Mouse (Mus musculus): ENCODE data around the gene Gm17660. TPM values are rescaled to one million over a fixed set of nuclear protein-coding genes. Genes with fewer than 3 reads are reported as not detected.

Gene Gm17660
- total and polyA plus RNA-seq, 2 experiments from 2014 or later: 1.1 TPM; not detected in 1

- no peak overlapping the region for H3K4me2 ChIP-seq (ENCODE audit: low read depth)
- no peak overlapping the region for H3K27ac ChIP-seq (ENCODE audit: low read depth, low read length)
- H3K36me3 ChIP-seq (ENCODE audit: insufficient read depth): no peaks in the 10 kb centered on the region
- H3K4me3 ChIP-seq (ENCODE audit: low read depth, low read length): no peak overlapping the region
- no peak for TF ChIP-seq CTCF (IDR thresholded peaks at IDR 0.05; ENCODE audit: low read depth)
- peak; percentile 4 for DNase-seq
- ATAC-seq: no peak
- H3K27me3 ChIP-seq (ENCODE audit: insufficient read depth, low read length): no peaks in the 10 kb centered on the region
- peaks cover 11% of the 10 kb centered on the region for H3K4me1 ChIP-seq (ENCODE audit: insufficient read depth)
- 44% methylated on average over 2 of the region's 2 CpGs for WGBS
- no peaks in the 10 kb centered on the region for H3K9me3 ChIP-seq (ENCODE audit: low read length)
- no peak overlapping the region for H3K9ac ChIP-seq
Measured at GRCm38 (mm10) chr5:104104111-104104510, 26.7 kb upstream of the Gm17660 start.

GRCm38 (mm10) chr5:104103171-104103570 is 25.8 kb upstream of the Gm17660 start:
- DNase-seq (no peak), ATAC-seq (no peak)
- H3K27me3 ChIP-seq (ENCODE audit: insufficient read depth, low read length): no peaks in the 10 kb centered on the region
- no peaks in the 10 kb centered on the region for H3K36me3 ChIP-seq (ENCODE audit: insufficient read depth)
- no peak overlapping the region for H3K4me2 ChIP-seq (ENCODE audit: low read depth)
- no peak overlapping the region for H3K9ac ChIP-seq
- H3K9me3 ChIP-seq (ENCODE audit: low read length): no peaks in the 10 kb centered on the region
- H3K4me1 ChIP-seq (ENCODE audit: insufficient read depth): peaks cover 4% of the 10 kb centered on the region
- H3K4me3 ChIP-seq (ENCODE audit: low read depth, low read length): no peak overlapping the region
- no peak for TF ChIP-seq CTCF (IDR thresholded peaks at IDR 0.05; ENCODE audit: low read depth)
- H3K27ac ChIP-seq (ENCODE audit: low read depth, low read length): no peak overlapping the region
- WGBS: 83% methylated on average over 4 of the region's 4 CpGs

GRCm38 (mm10) chr5:104101678-104102531 is 24.5 kb upstream of the Gm17660 start:
- peak; percentile 48 for ATAC-seq
- peak; percentile 11 for DNase-seq
- Histone ChIP-seq H3K9ac (no peak overlapping the region), H3K4me1 (ENCODE audit: insufficient read depth) (no peaks in the 10 kb centered on the region), H3K27ac (ENCODE audit: low read depth, low read length) (0 out of 2 replicates have a peak overlapping the region, but pooled peaks have one; percentile 35), H3K4me3 (ENCODE audit: low read depth, low read length) (no peak overlapping the region), H3K4me2 (ENCODE audit: low read depth) (no peak overlapping the region), H3K27me3 (ENCODE audit: insufficient read depth, low read length) (no peaks in the 10 kb centered on the region), H3K36me3 (ENCODE audit: insufficient read depth) (no peaks in the 10 kb centered on the region), H3K9me3 (ENCODE audit: low read length) (no peaks in the 10 kb centered on the region)
- 14% methylated on average over 10 of the region's 10 CpGs for WGBS
- TF ChIP-seq CTCF (IDR thresholded peaks at IDR 0.05; ENCODE audit: low read depth): no peak

- Histone ChIP-seq H3K27me3 (ENCODE audit: insufficient read depth, low read length) (no peaks in the 10 kb centered on the region), H3K4me2 (ENCODE audit: low read depth) (no peak overlapping the region), H3K9me3 (ENCODE audit: low read length) (no peaks in the 10 kb centered on the region), H3K4me3 (ENCODE audit: low read depth, low read length) (no peak overlapping the region), H3K27ac (ENCODE audit: low read depth, low read length) (no peak overlapping the region), H3K36me3 (ENCODE audit: insufficient read depth) (peaks cover 8% of the 10 kb centered on the region; the same call in 1 of the 2 replicates), H3K9ac (no peak overlapping the region), H3K4me1 (ENCODE audit: insufficient read depth) (no peaks in the 10 kb centered on the region)
- TF ChIP-seq CTCF (IDR thresholded peaks at IDR 0.05; ENCODE audit: low read depth): no peak
- ATAC-seq: no peak; the same call in 1 of the 2 replicates
- WGBS: 87% methylated on average over 16 of the region's 16 CpGs
- no peak for DNase-seq
Measured at GRCm38 (mm10) chr5:104096078-104096938, 18.9 kb upstream of the Gm17660 start.

GRCm38 (mm10) chr5:104095416-104096077 is 18.1 kb upstream of the Gm17660 start:
- DNase-seq (no peak), ATAC-seq (no peak)
- no peak for TF ChIP-seq CTCF (IDR thresholded peaks at IDR 0.05; ENCODE audit: low read depth)
- H3K9me3 ChIP-seq (ENCODE audit: low read length): no peaks in the 10 kb centered on the region
- H3K36me3 ChIP-seq (ENCODE audit: insufficient read depth): peaks cover 13% of the 10 kb centered on the region; the same call in 1 of the 2 replicates
- H3K27ac ChIP-seq (ENCODE audit: low read depth, low read length): peak overlapping the region; percentile 36; the same call in 1 of the 2 replicates
- 86% methylated on average over 11 of the region's 11 CpGs for WGBS
- H3K4me1 ChIP-seq (ENCODE audit: insufficient read depth): no peaks in the 10 kb centered on the region
- H3K4me2 ChIP-seq (ENCODE audit: low read depth): no peak overlapping the region
- H3K9ac ChIP-seq: no peak overlapping the region
- no peak overlapping the region for H3K4me3 ChIP-seq (ENCODE audit: low read depth, low read length)
- no peaks in the 10 kb centered on the region for H3K27me3 ChIP-seq (ENCODE audit: insufficient read depth, low read length)

- no peak overlapping the region for H3K27ac ChIP-seq (ENCODE audit: low read depth, low read length)
- H3K4me2 ChIP-seq (ENCODE audit: low read depth): no peak overlapping the region
- H3K9me3 ChIP-seq (ENCODE audit: low read length): no peaks in the 10 kb centered on the region
- peaks cover 30% of the 10 kb centered on the region for H3K36me3 ChIP-seq (ENCODE audit: insufficient read depth)
- WGBS: 52% methylated on average over 2 of the region's 2 CpGs
- ATAC-seq: no peak
- H3K4me1 ChIP-seq (ENCODE audit: insufficient read depth): no peaks in the 10 kb centered on the region
- H3K4me3 ChIP-seq (ENCODE audit: low read depth, low read length): no peak overlapping the region
- H3K9ac ChIP-seq: no peak overlapping the region
- no peak for DNase-seq
- H3K27me3 ChIP-seq (ENCODE audit: insufficient read depth, low read length): no peaks in the 10 kb centered on the region
- TF ChIP-seq CTCF (IDR thresholded peaks at IDR 0.05; ENCODE audit: low read depth): no peak
Measured at GRCm38 (mm10) chr5:104089751-104090150, 12.3 kb upstream of the Gm17660 start.

Measured in forebrain, postnatal 0 days (tissue).